Mouse (Mus musculus) hindbrain, embryonic 14.5 days (tissue): ENCODE results near the gene Adamts14. TPM values are rescaled to one million over a fixed set of nuclear protein-coding genes. Genes with fewer than 3 reads are reported as not detected.

Experiments
- ATAC-seq: fragments of 200-750 bp; cut with Nextera tagmentation; 2 replicates; pipeline ENCODE4 v1.8.0; 2017; ENCODE audit warnings: moderate number of reproducible peaks, mild to moderate bottlenecking, moderate TSS enrichment, moderate library complexity; ENCODE audit not compliant: low FRiP score
- DNase-seq: peaks from one replicate; pipeline ENCODE4 v3.0.0-alpha.2; 2015; ENCODE audit warnings: low spot score
- H3K27ac ChIP-seq: fragments of 300-500 bp; sonication (generic); 2 replicates; pipeline ENCODE4 v1.5.1; 2014; ENCODE audit warnings: mild to moderate bottlenecking, moderate library complexity
- H3K27me3 ChIP-seq: fragments of 300-500 bp; sonication (generic); 2 replicates; pipeline ENCODE4 v1.6.1; 2014; ENCODE audit warnings: mild to moderate bottlenecking, low read length, mixed read lengths; ENCODE audit not compliant: control insufficient read depth, insufficient read depth
- H3K36me3 ChIP-seq: fragments of 300-500 bp; sonication (generic); replicated peaks from 2 replicates; pipeline ENCODE4 v1.6.1; 2014; ENCODE audit not compliant: control insufficient read depth, insufficient read depth
- H3K4me1 ChIP-seq: fragments of 300-500 bp; sonication (generic); replicated peaks from 2 replicates; pipeline ENCODE4 v1.6.1; 2014; ENCODE audit warnings: antibody characterized with exemption, low read length, mixed read lengths; ENCODE audit not compliant: control insufficient read depth, insufficient read depth
- H3K4me2 ChIP-seq: fragments of 300-500 bp; sonication (generic); replicated peaks from 2 replicates; pipeline ENCODE4 v1.6.1; 2014; ENCODE audit warnings: mild to moderate bottlenecking, moderate library complexity
- H3K4me3 ChIP-seq: fragments of 300-500 bp; sonication (generic); replicated peaks from 2 replicates; pipeline ENCODE4 v1.5.1; 2014; ENCODE audit warnings: mild to moderate bottlenecking, low read length
- H3K9ac ChIP-seq: fragments of 300-500 bp; sonication (generic); 2 replicates; pipeline ENCODE4 v1.6.1; 2014
- H3K9me3 ChIP-seq: fragments of 300-500 bp; sonication (generic); 2 replicates; pipeline ENCODE4 v1.6.1; 2016; ENCODE audit warnings: low read length; ENCODE audit not compliant: control insufficient read depth
- WGBS: fragments of 180-500 bp; shearing (Covaris S2); extraction: QIAGEN DNeasy Blood & Tissue Kit; methylation state at CpG from one replicate; pipeline ENCODE4 v1.1.7; 2014; 5-methylcytosine and 5-hydroxymethylcytosine counted together
- polyA plus RNA-seq: library from polyadenylated mRNA; unstranded; fragments of >200 nt; fragmentation: Nextera tagmentation; extraction: Ambion mirVana; gene quantifications from 2 replicates; pipeline ENCODE4 v1.2.1, GENCODE M21; 2014

Adamts14 gene
- polyA plus RNA-seq, 1 experiment from 2014 or later, result 0.36 TPM

GRCm38 (mm10) chr10:61277918-61278674 lies 4.9 kb upstream of the Adamts14 start:
- H3K9ac ChIP-seq, result no peak overlapping the region
- H3K4me2 ChIP-seq, result no peak overlapping the region
- no peaks in the 10 kb centered on the region for H3K36me3 ChIP-seq
- no peak overlapping the region for H3K27ac ChIP-seq
- 0 out of 2 replicates have a peak, but pooled peaks cover 11% of the 10 kb centered on the region for H3K27me3 ChIP-seq
- ATAC-seq (0 out of 2 replicates have a peak, but pooled peaks have one; percentile 29), DNase-seq (no peak)
- H3K9me3 ChIP-seq, result no peaks in the 10 kb centered on the region
- no peaks in the 10 kb centered on the region for H3K4me1 ChIP-seq
- 51% methylated on average over 14 of the region's 14 CpGs for WGBS
- no peak overlapping the region for H3K4me3 ChIP-seq

- Histone ChIP-seq H3K9me3 (no peaks in the 10 kb centered on the region), H3K36me3 (no peaks in the 10 kb centered on the region), H3K9ac (no peak overlapping the region), H3K27ac (no peak overlapping the region), H3K27me3 (peaks cover 20% of the 10 kb centered on the region), H3K4me3 (no peak overlapping the region), H3K4me2 (no peak overlapping the region), H3K4me1 (no peaks in the 10 kb centered on the region)
- no peak for DNase-seq
- ATAC-seq, result no peak
- WGBS, result 96% methylated on average over 6 of the region's 6 CpGs
These were observed 3.8 kb upstream of the Adamts14 start for GRCm38 (mm10) chr10:61277051-61277450.

GRCm38 (mm10) chr10:61275669-61276110 lies 2.5 kb upstream of the Adamts14 start:
- DNase-seq (peak; percentile 64), ATAC-seq (peak; percentile 56; the same call in 1 of the 2 replicates)
- no peak overlapping the region for H3K9ac ChIP-seq
- no peaks in the 10 kb centered on the region for H3K36me3 ChIP-seq
- no peaks in the 10 kb centered on the region for H3K9me3 ChIP-seq
- peaks cover 23% of the 10 kb centered on the region for H3K27me3 ChIP-seq
- no peak overlapping the region for H3K27ac ChIP-seq
- no peak overlapping the region for H3K4me2 ChIP-seq
- no peak overlapping the region for H3K4me3 ChIP-seq
- H3K4me1 ChIP-seq, result no peaks in the 10 kb centered on the region
- WGBS, result under 1% methylated on average over 5 of the region's 5 CpGs

GRCm38 (mm10) chr10:61274532-61274931 lies 1.3 kb upstream of the Adamts14 start:
- peaks cover 23% of the 10 kb centered on the region for H3K27me3 ChIP-seq
- no peak overlapping the region for H3K4me3 ChIP-seq
- no peaks in the 10 kb centered on the region for H3K9me3 ChIP-seq
- no peak overlapping the region for H3K9ac ChIP-seq
- H3K4me2 ChIP-seq, result no peak overlapping the region
- no peak for ATAC-seq
- WGBS, result 62% methylated on average over 2 of the region's 2 CpGs
- H3K27ac ChIP-seq, result no peak overlapping the region
- no peak for DNase-seq
- no peaks in the 10 kb centered on the region for H3K36me3 ChIP-seq
- H3K4me1 ChIP-seq, result no peaks in the 10 kb centered on the region

GRCm38 (mm10) chr10:61273844-61274215 lies 592 bp upstream of the Adamts14 start:
- WGBS, result 47% methylated on average over 7 of the region's 7 CpGs
- ATAC-seq (no peak), DNase-seq (no peak)
- H3K9me3 ChIP-seq, result no peaks in the 10 kb centered on the region
- H3K9ac ChIP-seq, result no peak overlapping the region
- peaks cover 23% of the 10 kb centered on the region for H3K27me3 ChIP-seq
- H3K36me3 ChIP-seq, result no peaks in the 10 kb centered on the region
- H3K4me3 ChIP-seq, result peak overlapping the region; percentile 45
- H3K4me1 ChIP-seq, result no peaks in the 10 kb centered on the region
- H3K4me2 ChIP-seq, result peak overlapping the region; percentile 91
- no peak overlapping the region for H3K27ac ChIP-seq

- no peak for DNase-seq
- Histone ChIP-seq H3K27ac (no peak overlapping the region), H3K27me3 (peaks cover 23% of the 10 kb centered on the region), H3K4me1 (no peaks in the 10 kb centered on the region), H3K9me3 (no peaks in the 10 kb centered on the region), H3K4me2 (peak overlapping the region; percentile 91), H3K9ac (peak overlapping the region; percentile 62; the same call in 1 of the 2 replicates), H3K36me3 (no peaks in the 10 kb centered on the region), H3K4me3 (peak overlapping the region; percentile 45)
- ATAC-seq, result no peak
- WGBS, result 47% methylated on average over 5 of the region's 5 CpGs
These were observed 607 bp downstream of the Adamts14 start for GRCm38 (mm10) chr10:61272631-61273030.

GRCm38 (mm10) chr10:61272089-61272626 lies 1.1 kb downstream of the Adamts14 start:
- Histone ChIP-seq H3K36me3 (no peaks in the 10 kb centered on the region), H3K4me2 (no peak overlapping the region; the same call in 1 of the 2 replicates), H3K9me3 (no peaks in the 10 kb centered on the region), H3K27me3 (peaks cover 23% of the 10 kb centered on the region), H3K4me3 (no peak overlapping the region), H3K4me1 (no peaks in the 10 kb centered on the region), H3K9ac (no peak overlapping the region), H3K27ac (no peak overlapping the region)
- DNase-seq, result no peak
- no peak for ATAC-seq
- whole genome bisulfite sequencing, result 60% methylated on average over 8 of the region's 8 CpGs

GRCm38 (mm10) chr10:61267378-61267777 lies 5.9 kb downstream of the Adamts14 start:
- Histone ChIP-seq H3K9me3 (no peaks in the 10 kb centered on the region), H3K4me3 (no peak overlapping the region), H3K4me1 (no peaks in the 10 kb centered on the region), H3K4me2 (no peak overlapping the region), H3K27me3 (peaks cover 6% of the 10 kb centered on the region), H3K9ac (no peak overlapping the region), H3K36me3 (no peaks in the 10 kb centered on the region), H3K27ac (no peak overlapping the region)
- WGBS, result 93% methylated on average over 5 of the region's 5 CpGs
- no peak for ATAC-seq
- DNase-seq, result no peak

GRCm38 (mm10) chr10:61263606-61264005 lies 9.6 kb downstream of the Adamts14 start:
- Histone ChIP-seq H3K4me1 (no peaks in the 10 kb centered on the region), H3K27ac (no peak overlapping the region), H3K27me3 (no peaks in the 10 kb centered on the region), H3K36me3 (no peaks in the 10 kb centered on the region), H3K4me3 (no peak overlapping the region), H3K9ac (no peak overlapping the region), H3K4me2 (no peak overlapping the region), H3K9me3 (no peaks in the 10 kb centered on the region)
- ATAC-seq, result no peak
- no peak for DNase-seq
- 84% methylated on average over 8 of the region's 8 CpGs for WGBS
